Mouse (Mus musculus) bone marrow macrophage, adult 2 months (primary cell): ENCODE results near the gene Ss18l1.

Source experiments
- CTCF ChIP-seq: IDR thresholded peaks from 2 replicates; pipeline ENCODE4 v1.5.1; 2012; ENCODE audit warnings: low read depth, mild to moderate bottlenecking, low read length, moderate library complexity
- POLR2A ChIP-seq: IDR thresholded peaks from 2 replicates; pipeline ENCODE4 v1.6.1; 2012; ENCODE audit warnings: mild to moderate bottlenecking, low read depth, low read length, borderline replicate concordance

DNA sequence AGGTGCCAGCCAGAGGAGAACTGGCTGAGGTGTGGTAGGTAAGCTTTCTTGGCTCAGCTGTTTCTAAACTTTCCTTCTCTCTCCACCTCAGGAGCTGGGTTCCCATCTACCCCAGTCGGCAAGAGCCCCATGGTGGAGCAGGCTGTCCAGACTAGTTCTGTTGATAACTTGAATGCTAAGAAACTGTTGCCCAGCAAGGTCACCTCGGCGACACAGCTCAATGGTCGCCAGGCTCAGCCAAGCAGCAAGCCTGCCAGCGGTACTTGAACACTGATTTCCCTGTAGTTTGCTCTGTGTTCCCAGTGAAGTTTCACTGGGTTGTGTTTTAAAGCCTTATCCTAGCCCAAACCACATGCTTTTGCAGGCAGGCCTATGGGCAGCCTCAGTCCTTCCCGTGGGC lies 11.0 kb upstream of the Ss18l1 start:
- TF ChIP-seq POLR2A = no peak
- no peak for TF ChIP-seq CTCF
